Mouse (Mus musculus): ENCODE results near the gene Gm21988.

DNA sequence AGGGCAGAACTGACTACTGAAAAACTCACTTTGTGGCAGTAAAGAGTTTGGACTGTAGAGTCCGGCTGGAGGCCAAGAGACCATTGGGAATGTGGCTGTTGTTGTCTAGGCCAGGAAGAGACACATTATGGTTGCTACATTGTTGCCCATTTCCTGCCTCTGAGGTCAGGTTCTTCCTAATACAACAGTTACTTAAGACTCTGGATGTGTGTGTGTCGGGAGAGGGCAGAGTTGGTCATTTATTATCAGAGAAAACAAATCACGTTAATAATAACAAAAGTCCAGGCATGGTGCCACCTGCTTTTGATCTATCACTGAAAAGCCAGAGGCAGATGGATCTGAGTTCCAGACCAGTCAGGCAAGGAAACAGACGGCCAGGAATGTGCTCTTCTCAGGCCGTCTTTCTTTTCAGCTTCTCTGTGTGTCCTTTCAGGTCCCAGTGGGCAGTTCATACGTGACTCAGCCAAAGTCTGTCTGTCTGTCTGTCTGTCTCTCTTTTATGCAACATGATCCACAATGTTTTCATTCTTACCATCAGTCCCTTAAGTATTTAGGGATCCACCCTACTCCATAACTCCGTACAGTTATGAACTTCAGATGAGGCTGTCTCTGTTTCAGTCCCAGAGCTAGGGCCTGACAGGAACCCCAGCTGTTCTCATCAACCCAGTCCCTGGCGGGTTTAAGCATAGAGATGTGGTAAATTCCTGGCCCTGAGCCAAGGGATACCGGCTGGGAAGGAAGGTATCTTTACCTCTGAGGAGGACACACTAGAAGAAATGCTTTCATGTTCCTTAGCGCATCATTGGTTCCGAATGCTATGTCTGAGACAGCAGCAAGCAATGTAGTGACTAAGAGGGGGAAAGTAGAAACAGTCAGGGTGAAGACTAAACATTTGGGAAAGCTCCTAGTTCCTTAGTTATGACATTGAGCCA, 46.0 kb downstream of the Gm21988 start:
- no peak for TF ChIP-seq CTCF (IDR thresholded peaks at IDR 0.05; ENCODE audit: low read depth)
- no peak for TF ChIP-seq EP300 (IDR thresholded peaks at IDR 0.05; ENCODE audit: low read depth)
